Mouse (Mus musculus) embryonic facial prominence, embryonic 15.5 days (tissue): ENCODE data around the gene Psmb9. TPM values are rescaled to one million over a fixed set of nuclear protein-coding genes. Genes with fewer than 3 reads are reported as not detected.
A peak's percentile ranks its signal among the peaks of the same experiment; 100 is the strongest.
"Not testable (repeated sequence)": the region's sequence is repeated elsewhere in the genome, so short reads cannot be mapped to it uniquely, and the experiment has no call there.

Source experiments
- ATAC-seq: fragments of 200-750 bp; cut with Nextera tagmentation; 2 replicates; pipeline ENCODE4 v1.8.0; 2017; ENCODE audit warnings: low read depth, moderate TSS enrichment; ENCODE audit not compliant: insufficient number of reproducible peaks, low FRiP score, low TSS enrichment
- H3K27ac ChIP-seq: fragments of 300-500 bp; sonication (generic); replicated peaks from 2 replicates; pipeline ENCODE4 v1.5.1; 2015; ENCODE audit warnings: mild to moderate bottlenecking, inconsistent platforms
- H3K27me3 ChIP-seq: fragments of 300-500 bp; sonication (generic); 2 replicates; pipeline ENCODE4 v1.6.1; 2015; ENCODE audit warnings: inconsistent platforms
- H3K36me3 ChIP-seq: fragments of 300-500 bp; sonication (generic); 2 replicates; pipeline ENCODE4 v1.6.1; 2015; ENCODE audit warnings: mild to moderate bottlenecking, inconsistent platforms
- H3K4me1 ChIP-seq: fragments of 300-500 bp; sonication (generic); 2 replicates; pipeline ENCODE4 v1.6.1; 2015; ENCODE audit warnings: inconsistent platforms
- H3K4me2 ChIP-seq: fragments of 300-500 bp; sonication (generic); replicated peaks from 2 replicates; pipeline ENCODE4 v1.6.1; 2015; ENCODE audit warnings: mild to moderate bottlenecking, inconsistent platforms
- H3K4me3 ChIP-seq: fragments of 300-500 bp; sonication (generic); replicated peaks from 2 replicates; pipeline ENCODE4 v1.5.1; 2015; ENCODE audit warnings: mild to moderate bottlenecking, inconsistent platforms
- H3K9ac ChIP-seq: fragments of 300-500 bp; sonication (generic); 2 replicates; pipeline ENCODE4 v1.6.1; 2015; ENCODE audit warnings: inconsistent platforms
- H3K9me3 ChIP-seq: fragments of 300-500 bp; sonication (generic); replicated peaks from 2 replicates; pipeline ENCODE4 v1.6.1; 2016; ENCODE audit warnings: inconsistent platforms
- WGBS: fragments of 180-500 bp; shearing (Covaris S2); methylation state at CpG from one replicate; pipeline ENCODE4 v1.1.7; 2015; 5-methylcytosine and 5-hydroxymethylcytosine counted together
- polyA plus RNA-seq: library from polyadenylated mRNA; unstranded; fragments of >200 nt; fragmentation: Nextera tagmentation; extraction: Ambion mirVana; gene quantifications from 2 replicates; pipeline ENCODE4 v1.2.1, GENCODE M21; 2015

Gene Psmb9
- 3.3 and 4.4 TPM in 2 replicates for polyA plus RNA-seq

DNA sequence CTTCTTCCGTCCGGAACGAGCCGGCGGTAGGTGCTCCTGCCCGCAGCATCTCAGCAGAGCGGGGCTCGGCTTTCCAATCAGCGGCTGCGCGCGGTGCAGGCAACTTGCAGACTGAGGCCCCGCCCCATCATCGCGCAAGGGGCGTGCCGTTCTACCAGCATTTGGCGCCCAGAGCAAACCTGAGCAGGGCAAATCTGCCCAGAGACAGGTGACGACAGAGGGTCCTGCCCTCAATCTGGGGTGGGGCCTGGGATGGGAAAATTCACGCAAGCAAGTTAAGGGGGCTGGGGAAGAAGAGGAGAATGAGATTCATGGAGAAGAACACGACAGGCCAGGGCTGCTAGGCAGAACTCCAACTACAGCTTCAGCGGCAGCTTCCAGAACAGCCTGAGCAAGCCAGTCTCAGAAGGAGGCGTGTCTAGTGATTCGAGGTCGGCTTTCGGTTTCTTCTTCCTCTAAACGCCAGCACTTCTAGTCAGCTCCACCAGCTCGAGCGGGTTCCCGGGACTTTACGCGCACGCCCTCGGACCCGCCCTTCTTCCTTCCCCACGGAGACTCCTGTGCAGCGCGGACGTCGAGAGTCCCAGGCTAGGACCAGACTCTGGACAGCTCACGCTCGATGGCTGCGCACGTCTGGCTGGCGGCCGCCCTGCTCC is at the start of gene Psmb9, which contains the start of gene Tap1:
Gene Psmb9 (minus strand): TSS at position 504 of the 656 bp plus-strand sequence.
Gene Tap1 (plus strand): TSS at position 293 of the 656 bp plus-strand sequence.
- Histone ChIP-seq H3K9ac (peak within 1 kb of the TSS; percentile 55), H3K4me1 (peaks cover 16% of the 10 kb centered on the region), H3K9me3 (no peaks in the 10 kb centered on the region), H3K27ac (peak within 1 kb of the TSS; percentile 82), H3K4me2 (peak within 1 kb of the TSS; percentile 95), H3K27me3 (peaks cover 33% of the 10 kb centered on the region), H3K4me3 (peak within 1 kb of the TSS; percentile 63), H3K36me3 (no peaks in the 10 kb centered on the region)
- under 1% methylated on average over 46 of the region's 46 CpGs for WGBS
- peak; percentile 96 for ATAC-seq

DNA sequence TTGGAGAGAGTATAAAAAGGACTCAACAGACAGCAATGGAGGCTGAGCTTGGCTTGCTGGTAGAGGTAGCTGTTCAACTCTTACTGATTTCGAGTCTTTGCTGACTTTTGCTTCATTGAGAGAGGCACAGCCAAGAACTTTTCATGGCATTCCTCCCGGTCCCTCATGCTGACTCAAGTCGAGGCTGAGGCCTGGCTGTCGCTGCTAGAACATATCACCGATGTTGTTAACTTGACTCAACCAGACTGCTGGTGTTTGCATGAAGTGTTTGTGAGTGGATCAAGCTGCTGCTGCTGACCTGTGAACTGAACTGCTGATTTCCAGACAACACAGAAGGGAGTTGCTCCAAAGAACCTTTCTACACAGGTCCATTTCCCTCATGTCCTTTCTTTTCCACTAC is 49.1 kb upstream of the Psmb9 start:
- Histone ChIP-seq H3K36me3 (no peaks in the 10 kb centered on the region), H3K27ac (no peak overlapping the region), H3K4me1 (no peaks in the 10 kb centered on the region), H3K9ac (no peak overlapping the region), H3K4me3 (no peak overlapping the region), H3K4me2 (no peak overlapping the region), H3K9me3 (no peaks in the 10 kb centered on the region), H3K27me3 (no peaks in the 10 kb centered on the region)
- ATAC-seq, result no peak
- WGBS, result 84% methylated on average over 5 of the region's 5 CpGs

DNA sequence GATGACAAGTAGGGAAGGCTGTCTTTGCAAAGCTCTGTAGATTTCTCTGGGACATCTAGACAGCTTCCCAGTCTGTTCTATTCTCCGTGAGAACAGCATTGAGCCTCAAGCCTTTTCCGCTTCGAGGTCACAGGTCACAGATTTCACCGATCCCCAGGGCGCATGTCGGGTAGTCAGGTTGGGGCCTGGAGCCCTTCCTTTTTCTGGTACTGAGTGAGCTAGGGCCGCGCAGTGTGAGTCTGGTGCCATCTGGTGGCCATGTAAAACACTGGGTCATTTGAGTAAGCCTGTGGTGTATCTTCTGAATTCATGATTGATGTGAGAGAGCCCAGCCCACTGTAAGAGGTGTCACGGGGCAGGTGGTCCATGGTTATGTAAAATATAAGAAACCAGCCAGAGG is 47.4 kb upstream of the Psmb9 start:
- H3K27me3 ChIP-seq, result no peaks in the 10 kb centered on the region
- no peak overlapping the region for H3K4me2 ChIP-seq
- ATAC-seq, result no peak

DNA sequence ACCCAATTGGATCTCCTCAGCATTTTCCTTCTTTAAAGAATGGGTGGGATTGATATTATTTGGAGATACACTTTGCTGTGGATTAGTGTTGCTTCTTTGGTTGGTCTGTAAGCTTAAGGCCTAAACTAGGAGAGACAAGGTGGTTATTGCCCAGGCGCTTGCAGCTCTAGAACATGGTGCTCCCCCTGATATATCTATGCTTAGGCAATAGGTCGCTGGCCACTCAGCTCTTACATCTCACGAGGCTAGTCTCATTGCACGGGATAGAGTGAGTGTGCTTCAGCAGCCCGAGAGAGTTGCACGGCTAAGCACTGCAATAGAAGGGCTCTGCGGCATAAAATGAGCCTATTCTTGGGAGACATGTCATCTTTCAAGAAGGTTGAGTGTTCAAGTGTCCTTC is 44.5 kb upstream of the Psmb9 start:
- H3K9me3 ChIP-seq, H3K27me3 ChIP-seq, H3K27ac ChIP-seq, H3K36me3 ChIP-seq, H3K4me2 ChIP-seq, H3K9ac ChIP-seq, H3K4me3 ChIP-seq, H3K4me1 ChIP-seq, ATAC-seq: not testable (repeated sequence)
- 92% methylated on average over 6 of the region's 7 CpGs for WGBS

More for the DNA sequence above, 47.4 kb upstream of the Psmb9 start:
- Histone ChIP-seq H3K9ac (no peak overlapping the region), H3K4me3 (no peak overlapping the region), H3K9me3 (no peaks in the 10 kb centered on the region), H3K4me1 (no peaks in the 10 kb centered on the region), H3K36me3 (no peaks in the 10 kb centered on the region), H3K27ac (no peak overlapping the region)
- 37% methylated on average over 9 of the region's 9 CpGs for WGBS

DNA sequence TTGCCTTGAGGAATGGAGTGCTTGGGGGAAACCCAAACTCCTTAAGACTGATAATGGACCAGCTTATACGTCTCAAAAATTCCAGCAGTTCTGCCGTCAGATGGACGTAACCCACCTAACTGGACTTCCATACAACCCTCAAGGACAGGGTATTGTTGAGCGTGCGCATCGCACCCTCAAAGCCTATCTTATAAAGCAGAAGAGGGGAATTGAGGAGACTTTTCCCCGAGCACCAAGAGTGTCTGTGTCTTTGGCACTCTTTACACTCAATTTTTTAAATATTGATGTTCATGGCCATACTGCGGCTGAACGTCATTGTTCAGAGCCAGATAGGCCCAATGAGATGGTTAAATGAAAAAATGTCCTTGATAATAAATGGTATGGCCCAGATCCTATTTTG is 43.4 kb upstream of the Psmb9 start:
- H3K27ac ChIP-seq, H3K27me3 ChIP-seq, H3K9me3 ChIP-seq, H3K4me1 ChIP-seq, H3K36me3 ChIP-seq, H3K4me3 ChIP-seq, ATAC-seq, H3K9ac ChIP-seq, H3K4me2 ChIP-seq: not testable (repeated sequence)
- 97% methylated on average over 7 of the region's 9 CpGs for WGBS

DNA sequence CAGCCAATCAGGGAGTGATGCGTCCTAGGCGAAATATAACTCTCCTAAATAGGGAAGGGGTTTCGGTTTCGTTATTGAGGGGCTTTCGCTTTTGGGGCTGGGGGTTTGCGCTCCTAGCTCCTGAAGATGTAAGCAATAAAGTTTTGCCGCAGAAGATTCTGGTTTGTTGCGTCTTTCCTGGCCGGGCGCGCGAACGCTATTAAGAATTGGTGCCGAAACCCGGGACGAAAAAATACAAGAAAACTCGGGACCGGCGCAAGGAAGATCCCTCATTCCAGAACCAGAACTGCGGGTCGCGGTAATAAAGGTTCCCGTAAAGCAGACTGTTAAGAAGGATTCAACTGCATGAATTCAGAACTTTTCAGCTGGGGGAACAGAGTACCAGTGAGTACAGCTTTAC is 38.3 kb upstream of the Psmb9 start:
- WGBS, result 99% methylated on average over 15 of the region's 23 CpGs
- H3K9ac ChIP-seq, H3K27ac ChIP-seq, H3K27me3 ChIP-seq, H3K4me2 ChIP-seq, H3K4me1 ChIP-seq, ATAC-seq, H3K4me3 ChIP-seq, H3K36me3 ChIP-seq, H3K9me3 ChIP-seq: not testable (repeated sequence)

DNA sequence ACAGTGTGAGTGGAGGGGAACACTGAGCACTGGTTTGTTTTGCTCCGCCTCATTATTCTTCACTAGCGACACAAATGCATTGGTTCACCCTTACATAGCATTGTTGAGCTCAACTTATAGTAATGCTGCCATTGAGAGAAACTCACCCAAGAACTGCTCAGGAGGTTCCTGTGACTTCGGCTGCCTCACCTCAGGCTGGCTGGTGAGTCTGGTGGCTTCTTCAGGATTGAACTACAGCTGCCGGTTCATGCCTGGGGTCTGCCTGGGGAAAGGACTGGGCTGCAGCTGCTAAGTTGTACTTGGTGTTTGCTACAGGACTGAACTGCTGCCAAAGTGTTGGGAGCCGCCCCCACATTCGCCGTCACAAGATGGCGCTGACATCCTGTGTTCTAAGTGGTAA is 37.9 kb upstream of the Psmb9 start:
- Histone ChIP-seq H3K9ac (no peak overlapping the region), H3K4me3 (no peak overlapping the region), H3K36me3 (no peaks in the 10 kb centered on the region), H3K4me1 (no peaks in the 10 kb centered on the region), H3K27ac (no peak overlapping the region), H3K4me2 (no peak overlapping the region), H3K9me3 (no peaks in the 10 kb centered on the region), H3K27me3 (no peaks in the 10 kb centered on the region)
- 95% methylated on average over 8 of the region's 8 CpGs for WGBS
- ATAC-seq, result no peak

DNA sequence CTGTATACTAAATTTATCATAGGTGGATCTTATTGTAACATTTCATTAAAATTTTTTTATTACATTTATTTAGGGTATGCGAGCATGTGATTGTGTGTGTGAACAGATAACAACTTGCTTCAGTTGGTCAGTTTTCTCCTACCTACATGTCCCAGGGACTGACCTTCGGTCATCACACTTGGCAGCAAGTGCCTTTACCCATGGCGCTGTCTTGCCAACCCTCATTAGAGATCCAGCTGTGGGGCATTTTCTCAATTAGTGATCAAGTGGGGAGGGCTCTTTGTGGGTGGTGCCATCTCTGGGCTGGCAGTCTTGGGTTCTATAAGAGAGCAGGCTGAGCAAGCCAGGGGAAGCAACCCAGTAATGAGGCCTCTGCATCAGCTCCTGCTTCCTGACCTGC is 37.3 kb upstream of the Psmb9 start:
- 87% methylated on average over 3 of the region's 3 CpGs for WGBS
- no peaks in the 10 kb centered on the region for H3K9me3 ChIP-seq
- ATAC-seq, result no peak
- no peak overlapping the region for H3K4me2 ChIP-seq
- no peaks in the 10 kb centered on the region for H3K27me3 ChIP-seq
- H3K4me3 ChIP-seq, result no peak overlapping the region
- no peak overlapping the region for H3K9ac ChIP-seq
- no peaks in the 10 kb centered on the region for H3K36me3 ChIP-seq
- no peaks in the 10 kb centered on the region for H3K4me1 ChIP-seq
- H3K27ac ChIP-seq, result no peak overlapping the region

DNA sequence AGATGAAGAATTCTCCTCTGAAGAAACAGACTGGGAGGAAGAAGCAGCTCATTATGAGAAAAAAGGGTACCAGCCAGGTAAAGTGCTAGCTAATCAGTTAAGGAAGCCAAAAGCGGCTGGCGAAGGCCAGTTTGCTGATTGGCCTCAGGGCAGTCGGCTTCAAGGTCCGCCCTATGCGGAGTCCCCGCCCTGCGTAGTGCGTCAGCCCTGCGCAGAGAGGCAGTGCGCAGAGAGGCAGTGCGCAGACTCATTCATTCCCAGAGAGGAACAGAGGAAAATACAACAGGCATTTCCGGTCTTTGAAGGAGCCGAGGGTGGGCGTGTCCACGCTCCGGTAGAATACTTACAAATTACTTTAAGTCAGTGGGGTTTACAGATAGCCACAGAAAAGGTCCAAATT is 32.8 kb upstream of the Psmb9 start:
- H3K4me1 ChIP-seq, H3K36me3 ChIP-seq, H3K27ac ChIP-seq, H3K4me3 ChIP-seq, H3K27me3 ChIP-seq, ATAC-seq, H3K9ac ChIP-seq, H3K4me2 ChIP-seq, H3K9me3 ChIP-seq: not testable (repeated sequence)
- 95% methylated on average over 4 of the region's 16 CpGs for WGBS

DNA sequence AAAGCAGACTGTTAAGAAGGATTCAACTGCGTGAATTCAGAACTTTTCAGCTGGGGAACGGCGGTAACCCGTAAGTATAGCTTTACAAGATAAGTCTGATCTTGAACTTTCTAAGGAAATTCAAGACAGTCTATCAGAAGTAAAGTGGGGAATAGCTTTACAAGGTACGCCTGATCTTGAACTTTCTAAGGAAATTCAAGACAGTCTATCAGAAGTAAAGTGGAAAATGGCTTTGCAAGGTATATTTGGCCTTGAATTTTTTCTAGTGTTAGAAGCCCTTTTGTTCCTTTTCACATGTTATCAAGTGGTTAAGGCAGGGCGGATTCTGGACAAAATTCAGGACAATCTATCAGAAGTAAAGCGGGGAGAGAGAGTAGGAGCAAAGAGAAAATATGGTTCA is 32.2 kb upstream of the Psmb9 start:
- H3K27ac ChIP-seq, H3K4me2 ChIP-seq, H3K4me1 ChIP-seq, H3K9ac ChIP-seq, H3K36me3 ChIP-seq, H3K9me3 ChIP-seq, H3K4me3 ChIP-seq, ATAC-seq: not testable (repeated sequence)
- peaks cover 12% of the 10 kb centered on the region for H3K27me3 ChIP-seq
- WGBS, result 93% methylated on average over 3 of the region's 7 CpGs

DNA sequence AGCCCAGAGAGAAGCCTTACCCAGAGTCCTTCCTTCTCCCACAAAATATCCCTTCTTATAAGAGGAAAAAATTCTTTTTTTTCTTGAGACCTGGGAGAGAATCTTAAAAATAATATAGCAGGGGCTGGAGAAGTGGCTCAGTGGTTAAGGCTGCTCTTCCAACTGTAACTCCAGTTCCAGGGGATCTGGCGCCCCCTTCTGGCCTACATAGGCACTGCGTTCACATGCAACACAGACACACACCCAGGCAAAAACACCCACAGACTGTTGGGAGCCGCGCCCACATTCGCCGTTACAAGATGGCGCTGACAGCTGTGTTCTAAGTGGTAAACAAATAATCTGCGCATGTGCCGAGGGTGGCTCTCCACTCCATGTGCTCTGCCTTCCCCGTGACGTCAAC is 31.5 kb upstream of the Psmb9 start:
- not testable (repeated sequence) for H3K4me2 ChIP-seq, H3K9ac ChIP-seq, H3K4me3 ChIP-seq, ATAC-seq, H3K27ac ChIP-seq, H3K9me3 ChIP-seq, H3K36me3 ChIP-seq, H3K4me1 ChIP-seq
- H3K27me3 ChIP-seq, result peaks cover 18% of the 10 kb centered on the region
- WGBS, result 85% methylated on average over 8 of the region's 11 CpGs

DNA sequence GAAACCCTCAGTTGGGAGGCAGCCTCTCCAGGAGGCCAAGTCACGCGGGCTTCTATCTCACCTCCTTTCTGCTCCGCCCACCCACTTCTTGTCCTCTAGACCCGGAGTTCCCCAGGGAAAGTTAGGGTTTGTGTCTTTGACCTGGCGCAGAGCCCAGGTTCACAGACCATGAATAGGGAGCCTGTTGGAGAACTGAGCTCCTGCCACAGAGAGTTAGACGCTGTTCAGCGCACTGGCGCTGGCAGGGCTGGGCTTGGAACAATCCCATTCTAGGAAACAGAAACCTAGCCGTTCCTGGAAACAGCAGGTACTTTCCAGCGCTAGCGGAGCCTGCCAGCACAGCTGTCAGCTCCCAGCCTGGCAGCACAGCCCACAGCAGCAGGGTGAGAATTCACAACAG is 31.1 kb upstream of the Psmb9 start:
- Histone ChIP-seq H3K9me3 (no peaks in the 10 kb centered on the region), H3K4me3 (no peak overlapping the region), H3K4me2 (no peak overlapping the region), H3K4me1 (no peaks in the 10 kb centered on the region), H3K9ac (no peak overlapping the region), H3K36me3 (no peaks in the 10 kb centered on the region), H3K27ac (no peak overlapping the region), H3K27me3 (peaks cover 22% of the 10 kb centered on the region)
- 84% methylated on average over 11 of the region's 11 CpGs for WGBS
- no peak for ATAC-seq
